Mouse (Mus musculus) R1 (cell line): ENCODE measurements at regions not wholly inside any gene's neighbourhood (a gene's known extent, or its start where the extent isn't known, plus 50 kb on each side); places are given as distances from the start of the nearest gene placed in this dataset.

Experiments used
- DNase-seq: peaks from one replicate; pipeline ENCODE4 v3.0.0-alpha.2; 2018; ENCODE audit warnings: low read depth, low spot score

DNA sequence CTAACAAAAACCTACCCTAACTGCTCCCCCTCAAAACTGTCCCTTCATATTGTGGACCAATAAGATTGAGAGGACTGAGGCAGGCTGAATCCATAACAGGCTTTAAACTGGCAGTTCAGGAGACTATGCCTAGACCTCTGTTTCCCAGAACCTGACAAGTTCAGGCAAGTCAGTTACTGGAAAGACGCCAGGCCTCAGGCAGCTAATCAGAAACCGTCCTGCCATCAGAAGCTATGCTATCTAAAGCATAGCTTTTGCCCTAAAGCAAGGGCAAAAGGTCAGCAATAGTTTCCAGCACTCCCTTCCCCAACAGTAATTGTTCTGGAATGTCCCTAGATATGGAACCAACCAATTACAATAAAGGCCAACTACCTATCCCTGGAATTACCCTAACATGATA is 273.0 kb downstream of the Bche start:
- peak; percentile 78 for DNase-seq

- peak; percentile 96 for DNase-seq
Observed at GRCm38 (mm10) chr3:73434331-73434730, 273.9 kb downstream of the Bche start.

DNA sequence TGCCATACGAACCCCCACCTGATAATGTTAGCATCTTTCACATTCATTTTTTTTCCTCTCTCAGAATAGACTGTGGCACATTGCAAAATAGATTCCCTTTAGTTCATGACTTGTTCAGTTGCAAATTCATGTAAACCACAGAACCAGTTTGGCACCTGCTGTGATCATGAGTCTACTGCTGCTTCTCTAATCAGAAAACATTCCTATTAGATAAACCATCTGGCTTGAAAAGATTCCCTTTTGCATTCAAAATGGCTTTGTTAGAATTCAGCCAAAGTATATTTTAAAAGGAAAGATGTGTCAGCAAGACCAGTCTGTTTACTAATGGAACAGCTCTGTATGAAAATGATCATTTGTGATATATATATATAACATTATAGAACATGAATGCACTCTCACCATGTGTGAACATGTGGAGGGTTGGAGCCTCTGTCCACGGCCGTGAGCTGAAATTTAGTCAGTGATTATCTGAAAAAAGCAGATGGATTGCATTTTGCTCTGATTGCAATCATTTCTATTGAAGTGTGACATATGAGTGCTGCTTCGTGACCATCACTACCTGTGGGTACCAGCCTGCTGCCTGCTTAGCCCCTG is 298.2 kb downstream of the Bche start:
- no peak for DNase-seq

DNA sequence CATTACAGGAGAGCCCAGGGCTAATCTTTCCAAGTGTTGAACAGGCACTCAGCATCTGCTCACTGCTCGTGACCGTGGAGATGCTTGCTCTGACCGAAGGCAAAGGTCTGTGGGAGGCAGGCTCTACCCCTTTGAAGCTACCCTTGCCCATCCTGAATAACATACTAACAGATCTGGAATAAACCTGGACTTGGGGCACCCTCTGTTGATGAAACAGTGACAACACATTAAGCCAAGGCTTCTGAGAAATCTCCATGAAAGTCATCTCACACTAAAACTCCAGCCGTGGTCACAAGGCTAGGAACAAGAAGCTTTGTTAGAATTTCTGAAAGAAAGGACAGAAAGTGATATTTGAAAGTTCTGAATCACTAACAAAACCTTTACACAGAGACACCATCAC is 306.8 kb downstream of the Bche start:
- no peak for DNase-seq

DNA sequence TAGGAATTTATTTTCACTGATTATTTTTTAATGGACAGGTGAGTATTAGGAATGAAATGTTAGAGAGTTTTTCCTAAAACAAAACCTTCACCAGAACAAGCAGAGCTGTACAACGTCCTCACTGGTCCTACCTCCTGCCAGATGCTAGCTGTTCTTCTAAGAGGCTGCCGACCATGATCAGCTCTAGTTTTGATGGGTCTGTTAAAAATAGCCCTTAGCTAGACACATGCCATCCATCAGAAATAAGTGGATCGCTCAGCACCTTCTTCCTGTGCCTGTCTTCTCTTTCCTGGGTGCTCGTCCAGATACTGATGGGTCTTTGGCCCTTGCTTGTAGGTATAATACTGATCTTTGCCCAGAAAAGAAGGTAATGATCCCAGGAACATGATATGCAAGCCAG is 312.4 kb downstream of the Bche start:
- no peak for DNase-seq

DNA sequence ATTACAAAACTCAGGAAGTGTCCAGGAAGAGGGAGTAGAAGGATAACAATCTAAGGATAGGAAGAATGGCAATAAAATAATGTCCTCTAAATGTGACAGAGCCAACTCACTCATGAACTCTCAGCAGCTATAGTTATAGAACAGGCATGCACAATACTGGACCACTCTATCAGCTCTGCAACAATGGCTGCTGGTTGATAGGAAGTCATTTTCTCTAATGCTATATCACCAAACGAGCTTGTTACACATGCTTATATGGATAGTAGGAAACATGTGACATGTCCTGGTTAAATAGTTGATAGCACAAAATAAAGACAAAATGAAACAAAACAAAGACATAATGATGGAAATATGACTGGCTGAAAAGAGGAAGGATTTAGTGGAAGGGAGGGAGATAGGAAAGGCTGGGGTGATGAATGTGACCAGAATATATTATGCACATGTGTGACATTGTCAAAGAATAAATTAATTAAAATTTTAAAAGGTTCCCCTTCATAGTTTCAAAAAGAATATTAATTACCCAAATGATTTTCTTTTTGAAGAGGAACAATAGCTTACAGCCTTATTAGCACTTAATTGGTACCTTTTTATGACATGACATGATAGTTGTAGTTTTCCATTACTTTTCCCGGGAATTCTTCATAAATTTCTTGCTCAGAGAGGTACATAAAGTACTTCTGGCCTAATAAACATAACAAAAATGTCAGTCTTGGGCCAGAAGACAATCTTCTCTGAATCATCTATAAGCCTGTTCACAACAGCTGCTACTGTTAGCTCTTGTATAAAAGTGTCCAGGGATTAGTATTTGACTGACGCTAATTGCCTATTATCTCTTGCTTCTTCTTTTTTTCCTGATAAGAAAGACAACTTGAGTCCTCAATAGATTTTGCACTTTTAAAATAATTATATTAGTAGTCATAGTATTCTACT is 318.2 kb downstream of the Bche start:
- no peak for DNase-seq

- DNase-seq, result no peak
Observed at GRCm38 (mm10) chr3:73354861-73355496, 297.4 kb upstream of the Slitrk3 start.

DNA sequence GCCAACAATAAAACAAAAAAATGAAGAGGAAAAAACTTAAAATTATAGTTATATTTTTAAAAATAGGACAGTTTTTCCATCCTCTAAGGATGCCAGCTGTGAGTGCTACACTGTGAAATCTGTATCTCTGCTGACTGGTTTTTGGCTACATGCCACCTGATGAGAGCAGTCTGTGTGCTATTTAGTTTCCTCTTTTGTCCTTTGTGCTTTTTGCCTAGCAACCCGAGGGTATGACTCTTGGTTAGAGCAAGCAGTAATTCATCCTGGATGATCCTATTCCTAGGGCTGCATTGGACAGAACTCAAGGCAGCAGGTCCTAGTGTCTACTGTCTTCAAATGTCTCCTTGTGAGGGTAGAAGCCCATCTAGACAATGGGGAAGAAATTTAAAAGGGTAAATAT is 285.6 kb upstream of the Slitrk3 start:
- DNase-seq, result no peak

DNA sequence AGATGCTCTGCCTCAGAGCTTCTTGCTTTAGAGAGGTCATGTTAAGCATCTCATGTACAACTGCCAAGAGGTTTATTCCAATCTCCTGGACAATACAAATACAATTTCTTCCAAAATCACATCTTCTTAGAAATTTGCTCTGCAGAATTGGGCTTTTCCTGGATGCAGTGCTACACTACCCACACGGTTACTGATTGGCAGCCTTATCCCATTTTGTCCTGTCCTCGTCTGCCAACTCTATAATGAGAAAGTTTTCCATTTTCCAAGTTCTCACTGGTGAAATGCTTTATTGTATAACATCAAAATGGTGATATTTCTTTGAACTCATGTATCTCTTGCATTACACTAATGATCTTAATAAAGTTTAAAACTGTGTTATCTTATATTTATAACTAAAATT is 282.1 kb upstream of the Slitrk3 start:
- no peak for DNase-seq

- no peak for DNase-seq
Observed at GRCm38 (mm10) chr3:73323214-73323613, 265.6 kb upstream of the Slitrk3 start.
